Mouse (Mus musculus) left cerebral cortex, adult 9 months (tissue): ENCODE data around the gene Hid1.

Source experiments
- DNase-seq, 2 experiments: peaks; one replicate each; pipeline ENCODE4 v3.0.0; 2022; ENCODE audit warnings: low spot score in 2 of 2

The Hid1 gene

DNA sequence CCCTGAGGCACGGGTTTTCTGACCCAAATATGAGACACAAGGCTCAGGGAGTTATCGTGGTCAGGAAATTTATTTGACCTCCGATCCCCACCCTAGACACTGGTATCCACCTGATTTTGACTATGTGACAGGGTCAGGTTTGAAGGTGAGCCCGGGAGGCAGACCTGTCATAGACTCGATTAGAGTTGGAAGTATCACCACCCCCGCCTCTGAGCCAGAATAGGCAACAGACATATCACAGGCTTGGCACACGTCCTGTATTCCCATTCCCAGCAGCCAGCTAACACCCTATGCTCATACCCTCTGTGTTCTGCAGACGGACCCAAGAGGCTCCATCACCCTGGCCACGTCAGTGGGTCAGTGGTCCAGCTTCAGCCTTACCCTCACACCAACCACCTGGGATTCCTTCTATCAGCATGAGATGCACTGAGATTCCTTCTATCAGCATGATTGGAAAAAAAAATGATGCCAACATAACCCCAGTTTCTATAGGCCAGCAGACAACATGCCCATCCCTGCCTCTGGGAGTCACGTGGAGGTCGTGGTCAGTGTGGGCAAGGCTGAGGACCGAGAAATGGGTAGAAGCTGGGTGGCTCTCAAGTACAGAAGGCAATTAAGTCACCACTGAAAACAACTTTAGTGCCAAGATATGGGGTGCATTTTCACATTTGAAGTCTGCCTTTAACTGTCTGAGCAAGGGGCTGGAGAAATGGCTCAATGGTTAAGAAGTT lies 7.3 kb upstream of the Hid1 start:
- DNase-seq, result peak in 1 of 2 experiments; percentile 56

DNA sequence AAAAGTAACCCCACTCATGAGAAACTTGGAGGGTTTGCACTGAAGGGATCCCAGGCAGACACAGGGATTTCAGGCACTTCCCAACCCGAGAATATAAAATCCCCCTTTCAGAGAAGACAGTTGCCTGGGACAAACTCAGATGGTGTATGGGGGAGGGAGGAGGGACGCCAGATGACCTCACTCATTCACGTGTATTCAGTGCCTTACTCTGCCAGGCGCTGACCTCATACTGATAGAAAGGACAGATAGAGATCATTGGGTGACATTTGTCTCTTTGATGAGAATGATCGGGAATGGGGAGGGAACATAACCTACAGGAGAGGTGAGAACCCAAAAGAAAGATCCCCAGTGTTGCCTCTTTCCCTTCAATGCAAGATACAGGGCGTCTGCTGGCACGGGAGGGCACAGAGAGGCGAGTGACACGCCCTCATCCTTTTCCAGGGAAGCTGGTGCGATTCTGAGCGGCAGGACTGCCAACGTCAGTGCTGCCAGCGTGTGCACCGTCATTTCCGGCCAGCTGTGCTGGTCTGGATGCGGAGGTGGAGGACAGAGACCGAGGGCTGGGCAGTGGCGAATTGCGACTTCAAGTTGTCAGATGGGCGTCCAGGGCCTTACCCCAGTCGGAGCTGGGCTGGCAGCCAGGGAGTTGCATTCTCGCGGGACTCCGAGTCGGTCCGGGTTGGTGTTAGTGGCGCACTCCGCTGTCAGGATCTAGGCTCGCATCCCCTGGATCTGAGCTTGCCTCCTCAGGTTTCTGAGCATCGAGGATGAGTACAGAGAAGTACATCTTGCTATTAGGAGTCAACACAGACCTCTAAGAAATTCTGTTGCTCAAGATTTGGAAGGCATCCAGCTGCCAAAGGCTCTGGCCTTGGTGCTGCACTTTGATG lies 6.5 kb upstream of the Hid1 start:
- DNase-seq, result peak; percentile 61 to 83

DNA sequence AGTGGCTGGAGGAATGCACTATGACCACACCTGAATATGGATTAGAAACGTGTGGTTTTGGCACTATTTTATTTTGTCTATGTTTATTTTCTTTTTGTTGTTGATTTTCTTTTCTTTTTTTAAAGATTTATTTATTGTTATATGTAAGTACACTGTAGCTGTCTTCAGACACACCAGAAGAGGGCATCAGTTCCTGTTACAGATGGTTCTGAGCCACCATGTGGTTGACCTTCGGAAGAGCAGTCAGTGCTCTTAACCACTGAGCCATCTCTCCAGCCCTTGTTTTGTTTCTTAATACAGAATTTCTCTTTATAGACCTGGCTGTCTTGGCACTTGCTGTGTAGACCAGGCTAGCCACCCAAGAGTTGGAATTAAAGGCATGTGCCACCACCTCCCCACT lies 5.2 kb upstream of the Hid1 start:
- no peak for DNase-seq

DNA sequence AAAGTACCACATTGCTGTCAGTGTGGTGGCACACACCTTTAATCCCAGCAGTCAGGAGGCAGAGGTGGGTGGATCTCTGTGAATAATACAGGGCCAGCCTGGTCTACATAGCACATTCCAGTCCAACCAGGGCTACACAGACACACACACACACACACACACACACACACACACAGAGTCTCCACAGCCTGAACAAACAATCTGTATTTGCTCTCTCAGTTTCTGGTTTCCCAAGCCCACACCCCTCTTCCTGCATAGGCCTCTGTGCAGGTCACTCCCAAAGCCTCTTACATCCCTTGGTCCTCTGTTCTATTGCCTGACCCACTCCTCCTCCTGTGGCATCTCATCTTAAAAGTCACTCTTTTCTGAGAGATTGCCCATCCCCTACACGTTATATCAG lies 4.5 kb upstream of the Hid1 start:
- no peak for DNase-seq

DNA sequence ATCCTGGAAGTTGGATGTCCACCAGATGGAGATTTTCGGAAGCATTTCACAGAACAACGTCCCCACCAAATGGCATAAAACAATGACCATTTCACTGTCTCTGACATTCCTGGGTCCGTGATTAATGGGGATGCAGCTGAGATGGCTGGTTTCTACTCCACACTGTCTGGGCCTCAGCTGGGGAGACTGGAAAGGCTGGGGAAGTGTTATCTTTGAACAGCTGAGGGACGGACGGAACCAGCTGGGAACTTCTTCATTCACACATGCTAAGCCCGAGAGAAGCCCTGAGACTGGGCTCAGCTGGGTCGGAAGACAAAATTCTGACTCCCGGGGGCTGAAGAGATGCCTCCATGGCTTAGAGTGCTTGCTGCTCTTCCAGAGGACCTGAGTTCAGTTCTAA lies 3.8 kb upstream of the Hid1 start:
- DNase-seq, result no peak

DNA sequence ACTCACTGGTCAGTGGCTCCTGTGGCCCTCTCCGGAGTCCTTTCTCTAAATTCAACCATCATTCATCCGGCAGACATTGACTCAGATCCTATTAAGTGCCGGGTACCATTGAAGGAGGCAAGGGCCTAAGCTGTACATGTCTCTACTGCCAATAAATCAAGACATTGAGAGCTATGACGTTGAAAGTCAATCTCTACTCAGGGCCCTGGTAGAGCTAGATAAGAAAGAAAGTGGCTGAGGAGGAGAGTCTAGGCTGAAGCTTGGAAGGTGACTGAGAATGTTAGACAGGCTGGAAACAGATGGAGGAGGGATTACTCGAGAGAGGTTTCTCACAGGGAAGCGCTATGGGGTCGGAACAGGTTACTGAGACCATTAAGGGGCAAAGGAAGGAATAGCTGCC lies 2.8 kb upstream of the Hid1 start:
- DNase-seq, result no peak

DNA sequence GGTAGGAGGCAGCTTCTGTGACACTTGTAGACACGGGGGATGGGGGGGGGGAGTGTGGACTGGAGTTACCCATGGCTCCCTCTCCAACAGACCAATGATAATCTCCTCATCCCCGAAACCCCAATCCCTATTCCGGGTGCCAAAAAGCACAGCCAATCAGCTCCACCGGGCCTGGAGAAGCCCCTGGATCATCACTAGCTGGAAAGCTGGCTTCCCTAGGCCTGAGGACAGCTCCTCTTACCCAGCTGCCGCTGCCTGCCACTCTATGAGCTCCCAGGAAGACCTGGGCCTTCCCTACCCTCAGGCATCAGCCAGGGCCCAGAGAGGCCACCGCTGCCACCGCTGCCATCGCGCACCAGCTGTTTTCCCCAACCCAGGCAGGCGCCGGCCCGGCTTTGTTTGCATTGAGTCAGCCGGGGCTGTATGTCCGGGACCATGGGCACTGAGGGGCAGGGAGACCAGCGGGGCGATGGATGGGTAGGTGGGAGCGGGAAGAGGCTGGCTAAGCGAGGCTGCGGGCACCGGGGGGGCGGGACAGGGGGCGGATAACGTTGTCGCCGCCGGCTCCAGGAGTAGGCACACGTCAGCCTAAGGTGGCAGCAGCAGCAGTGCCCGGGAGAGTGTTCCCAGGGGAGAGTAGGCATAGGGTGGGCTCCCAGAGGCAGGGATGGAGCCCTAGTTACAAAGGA lies 706 bp downstream of the Hid1 start:
- DNase-seq, result peak; percentile 44 to 67

DNA sequence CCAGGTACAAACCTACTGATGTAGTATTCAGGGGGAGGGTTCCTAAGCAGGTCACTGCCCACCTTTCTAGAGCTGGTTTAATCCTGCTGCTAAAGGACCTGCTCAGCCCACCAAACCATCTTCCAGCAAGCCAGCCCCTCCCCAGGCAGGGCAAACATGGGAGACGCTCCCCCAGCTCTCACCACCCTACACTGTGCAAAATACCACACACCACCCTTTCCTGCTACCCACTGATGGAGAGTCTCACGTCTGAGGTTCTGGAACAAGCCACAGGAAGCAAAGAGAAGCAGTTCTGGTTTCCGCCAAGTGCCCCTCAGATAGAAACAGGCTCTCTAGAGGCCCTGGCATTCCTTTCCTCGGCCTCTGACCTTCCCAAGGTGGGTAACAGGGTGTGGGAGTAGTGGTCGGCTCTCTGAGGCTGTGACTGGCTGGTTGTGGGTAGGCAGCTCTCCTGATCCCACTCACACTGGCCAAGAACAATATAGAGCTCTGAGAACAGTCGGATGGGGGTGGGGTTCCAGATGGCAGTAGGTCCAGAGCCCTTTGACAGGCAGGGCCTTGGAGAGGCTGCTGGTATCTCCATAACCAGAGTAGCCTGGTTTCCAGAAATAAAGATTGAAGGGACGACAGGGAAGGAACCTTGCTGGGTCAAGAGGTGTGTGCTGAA lies 1.4 kb downstream of the Hid1 start:
- DNase-seq, result peak in 1 of 2 experiments; percentile 35

DNA sequence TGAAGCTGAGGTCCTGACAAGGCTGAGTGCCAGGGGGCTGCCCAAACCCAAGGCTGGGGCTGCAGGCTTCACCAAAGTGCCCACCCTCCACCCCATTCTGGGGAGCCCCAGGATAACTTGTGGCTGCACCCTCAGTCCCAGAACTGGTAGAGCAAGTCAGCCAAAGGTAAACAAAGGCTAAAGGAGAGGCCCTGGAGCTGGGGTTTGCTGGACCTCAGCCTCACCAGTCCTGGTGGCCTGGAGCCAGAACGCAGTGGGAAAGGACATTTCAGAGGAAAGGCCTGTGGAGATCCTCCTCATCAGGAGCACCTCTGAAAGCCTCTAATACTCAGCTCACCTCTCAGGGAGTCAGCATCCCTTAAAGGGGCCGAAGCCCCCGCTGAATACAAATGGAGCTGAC lies 3.4 kb downstream of the Hid1 start:
- DNase-seq, result no peak

DNA sequence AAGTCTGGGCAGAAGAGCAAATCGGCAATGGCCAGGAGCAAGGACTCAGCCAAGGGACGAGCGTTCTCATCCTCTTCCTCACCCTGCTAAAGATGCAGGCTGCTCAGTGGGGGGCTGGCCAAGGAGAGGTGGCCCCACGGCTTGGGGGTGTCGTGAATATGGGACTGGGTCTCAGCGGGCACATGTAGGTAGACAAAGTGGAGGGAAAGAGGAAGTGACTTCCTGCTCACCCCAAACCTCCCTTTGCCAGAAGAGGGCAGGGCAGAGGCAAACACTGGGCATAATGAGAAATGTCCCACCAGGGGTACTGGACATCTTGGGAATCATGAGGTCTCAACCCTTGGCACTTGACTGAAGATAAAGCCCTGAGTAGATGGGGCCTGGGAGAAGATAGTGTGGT lies 7.8 kb downstream of the Hid1 start:
- no peak for DNase-seq

DNA sequence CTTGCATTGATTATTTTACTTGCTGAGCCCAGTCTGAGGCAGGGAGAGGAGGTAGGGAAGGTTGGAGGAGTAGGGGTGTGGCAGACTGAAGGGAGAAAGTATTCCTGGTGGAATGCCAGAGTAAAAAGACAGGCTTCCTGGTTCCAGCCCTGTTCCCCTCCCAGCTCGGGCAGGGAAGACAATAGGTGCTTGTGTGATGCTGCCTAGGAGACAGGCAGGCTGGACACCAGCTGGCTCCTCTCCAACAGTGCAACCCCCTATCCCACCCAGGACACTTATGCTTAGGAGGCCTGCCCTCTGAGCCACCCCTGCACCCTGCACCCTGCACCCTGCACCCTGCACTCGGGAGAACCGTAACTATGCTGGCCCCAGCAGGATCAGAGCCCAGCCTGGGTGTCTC lies 8.3 kb downstream of the Hid1 start:
- DNase-seq, result no peak

DNA sequence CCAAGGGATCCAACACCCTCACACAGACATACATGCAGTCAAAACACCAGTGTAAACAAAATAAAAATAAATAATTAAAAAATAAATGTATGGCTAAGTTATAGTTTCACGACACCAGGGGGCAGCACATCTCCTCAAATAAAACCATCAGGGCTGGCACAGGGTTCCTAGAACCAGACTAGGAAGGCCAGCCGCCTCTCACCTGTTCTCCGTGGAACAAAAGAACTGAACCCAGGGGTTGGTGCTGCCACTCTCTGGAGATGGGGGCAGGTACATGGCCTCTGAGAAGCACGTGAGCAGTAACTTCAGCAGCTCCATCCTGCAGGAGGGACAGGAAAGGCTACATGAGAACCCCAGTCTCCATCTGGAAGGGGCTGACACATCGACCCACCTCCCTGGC lies 9.1 kb downstream of the Hid1 start:
- DNase-seq, result peak in 1 of 2 experiments; percentile 79

DNA sequence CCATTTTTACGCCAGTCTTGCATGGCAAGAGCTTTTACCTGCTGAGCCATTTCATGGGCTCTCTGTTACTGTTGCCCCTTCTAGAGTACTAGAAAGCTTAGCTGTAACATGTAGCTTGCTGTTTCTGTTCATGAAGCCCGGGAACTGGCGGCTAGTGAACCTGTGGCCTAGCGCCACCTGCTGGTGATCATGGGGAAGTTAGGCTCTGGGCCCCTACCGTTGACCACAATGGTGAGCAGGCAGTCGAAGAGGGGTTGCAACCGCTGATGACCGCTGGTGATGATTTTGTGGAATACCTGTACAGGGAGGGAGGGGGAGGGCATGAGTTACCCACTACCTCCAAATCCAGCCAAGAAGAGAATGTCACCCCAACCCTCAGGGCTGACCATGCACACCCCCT lies 13.4 kb downstream of the Hid1 start:
- DNase-seq, result peak in 1 of 2 experiments; percentile 47

DNA sequence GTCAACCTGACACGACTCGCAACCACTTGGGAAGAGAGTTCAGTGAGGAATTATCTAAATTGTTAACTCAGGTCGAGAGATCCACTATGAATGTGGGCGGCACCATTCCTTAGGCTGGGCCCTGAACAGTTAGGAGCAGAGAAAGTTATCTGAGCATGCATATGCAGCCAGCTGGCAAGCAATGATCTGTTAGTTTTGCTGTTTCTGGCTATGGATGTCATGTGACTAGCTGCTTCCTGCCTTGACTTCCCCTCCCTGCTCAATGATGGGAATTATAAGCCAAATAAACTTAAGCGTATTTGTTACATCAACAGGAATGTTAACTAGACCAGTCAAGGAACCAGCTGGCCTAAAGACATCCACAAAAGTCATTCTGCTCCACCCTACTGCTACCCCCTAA lies 14.2 kb downstream of the Hid1 start:
- no peak for DNase-seq

DNA sequence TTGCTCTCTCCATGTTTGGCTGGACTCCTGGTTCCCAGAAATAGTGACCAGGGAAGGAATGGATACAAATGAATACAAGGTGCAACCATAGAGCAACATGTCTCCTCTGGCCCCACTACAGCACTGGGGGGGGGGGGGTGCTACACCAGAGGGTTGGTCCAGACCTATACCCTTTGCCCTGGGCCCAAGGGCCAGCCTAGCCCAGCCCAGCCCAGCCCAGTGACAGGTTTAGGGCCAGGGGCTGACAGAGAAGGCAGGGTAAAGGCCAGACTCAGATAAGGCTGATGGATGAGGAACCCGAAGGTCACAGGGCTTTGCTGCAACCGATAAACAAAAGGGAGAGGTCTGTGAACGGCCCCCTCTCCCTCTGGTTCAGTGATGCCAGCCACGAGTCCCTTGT lies 17.6 kb downstream of the Hid1 start:
- DNase-seq, result no peak

DNA sequence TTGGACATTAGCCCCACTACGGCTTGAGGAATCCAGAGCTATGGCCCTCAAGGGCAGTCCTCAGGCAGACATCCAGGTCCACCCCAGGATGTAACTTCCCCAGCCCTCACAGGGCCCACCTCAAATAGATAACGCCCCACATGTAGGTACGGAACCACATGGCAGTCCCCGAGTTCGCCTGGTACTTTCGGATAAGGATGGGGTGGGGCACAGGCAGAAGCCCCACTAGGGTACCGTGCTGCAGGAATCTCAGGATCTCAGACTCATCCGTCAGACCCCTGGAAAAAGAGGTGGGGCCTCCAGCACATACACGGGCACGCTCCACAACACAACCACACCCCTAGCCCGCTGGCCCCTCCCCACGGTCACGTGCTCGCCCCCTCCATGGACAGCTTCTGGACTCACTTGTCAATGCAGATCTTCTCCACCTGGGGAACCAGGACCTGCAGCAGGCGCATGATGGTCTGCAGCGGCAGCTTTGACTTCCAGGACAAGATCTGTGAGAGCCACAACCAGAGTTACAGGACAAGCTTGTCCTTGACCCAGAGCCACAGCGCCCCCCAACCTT lies 18.8 kb downstream of the Hid1 start:
- DNase-seq, result no peak

DNA sequence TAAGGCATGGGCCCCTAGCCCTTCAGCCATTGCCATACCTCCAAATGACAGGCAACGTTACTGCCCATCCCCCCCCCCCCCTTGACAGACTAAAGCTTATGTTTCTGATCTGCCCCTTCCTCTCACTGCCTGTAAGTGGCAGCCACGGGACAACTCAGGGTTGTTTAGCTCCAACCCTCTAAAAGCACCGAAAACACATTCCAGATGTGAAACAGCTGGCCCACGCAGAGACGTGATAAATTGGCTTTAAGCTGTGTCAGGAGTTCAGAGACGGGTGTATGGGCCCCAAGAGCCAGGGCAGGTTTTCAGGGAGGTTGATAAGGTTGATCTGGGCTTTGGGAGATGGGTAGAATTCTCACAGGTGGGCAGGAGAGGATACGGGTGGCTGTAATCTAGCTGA lies 22.0 kb downstream of the Hid1 start:
- no peak for DNase-seq

DNA sequence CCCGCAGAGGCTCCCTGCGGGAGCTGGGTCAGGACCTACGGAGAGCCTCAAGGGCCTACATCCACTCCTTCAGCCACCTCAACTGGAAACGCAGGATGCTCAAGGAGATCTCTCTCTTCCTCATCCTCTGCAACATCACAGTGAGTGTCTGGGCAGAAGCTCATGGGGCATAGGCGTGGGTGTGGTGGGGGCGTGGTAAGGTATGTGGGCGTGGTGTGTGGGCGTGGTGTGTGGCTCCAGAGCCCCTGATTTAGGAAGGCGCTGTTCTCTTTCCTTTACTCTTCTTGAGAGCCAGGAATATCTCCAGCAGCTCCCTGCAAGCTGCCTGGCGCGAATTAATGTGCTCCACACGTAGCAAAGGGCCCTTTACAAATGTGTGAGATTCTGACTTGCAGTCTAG lies 22.6 kb downstream of the Hid1 start:
- DNase-seq, result peak in 1 of 2 experiments; percentile 21

DNA sequence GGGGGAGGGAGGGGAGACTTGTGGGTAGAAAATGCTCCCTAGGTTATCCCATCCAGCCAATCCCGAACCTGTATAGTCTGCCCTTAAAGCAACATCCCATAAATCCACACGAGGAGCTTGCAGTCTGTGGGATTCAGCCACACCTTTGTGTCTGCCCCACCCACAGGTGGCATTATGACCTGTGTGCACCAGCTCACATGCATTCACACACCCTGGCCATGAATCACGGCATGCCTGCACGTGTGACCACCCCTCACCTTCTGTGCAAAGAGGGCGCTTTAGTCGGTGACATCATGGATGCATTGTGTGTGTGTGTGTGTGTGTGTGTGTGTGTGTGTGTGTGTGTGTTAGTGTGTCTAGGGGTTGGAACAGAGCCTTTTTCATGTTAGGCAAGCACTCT lies 25.7 kb downstream of the Hid1 start:
- no peak for DNase-seq

DNA sequence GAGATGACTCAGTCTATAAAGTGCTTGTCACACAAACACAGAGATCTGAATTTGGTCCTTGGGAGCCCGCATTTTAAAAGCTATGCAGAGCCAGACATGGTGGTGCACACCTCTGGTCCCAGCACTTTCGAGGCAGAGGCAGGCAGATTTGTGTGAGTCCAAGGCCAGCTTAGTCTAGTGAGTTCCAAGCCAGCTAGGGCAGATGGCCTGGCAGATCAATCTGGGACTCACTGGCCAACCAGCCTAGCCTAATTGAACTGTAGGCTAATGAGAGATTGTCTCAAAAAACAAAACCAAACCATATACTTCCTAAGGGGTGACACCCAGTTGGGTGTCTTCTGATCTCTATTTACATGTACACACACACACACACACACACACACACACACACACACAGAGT lies 26.3 kb downstream of the Hid1 start:
- no peak for DNase-seq

DNA sequence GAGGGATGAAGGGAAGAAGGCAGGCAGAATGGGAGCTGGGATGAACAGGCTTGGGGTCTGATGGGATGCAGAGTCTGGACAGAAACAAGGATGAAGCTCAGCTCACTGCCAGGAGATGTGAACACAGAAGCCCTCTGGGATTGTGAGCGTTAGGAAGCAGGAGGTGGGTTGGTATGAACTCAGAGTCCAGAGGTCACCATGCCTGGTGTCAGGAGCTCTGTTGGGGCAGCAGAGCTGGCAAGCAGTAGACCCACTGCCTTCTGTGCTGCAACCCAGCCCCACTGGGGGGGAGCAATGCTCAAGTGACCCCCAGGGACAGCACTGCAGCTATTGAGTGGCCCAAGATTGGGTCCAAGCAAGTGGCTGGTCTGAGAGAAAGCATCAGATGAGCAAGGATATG lies 29.7 kb downstream of the Hid1 start:
- no peak for DNase-seq

DNA sequence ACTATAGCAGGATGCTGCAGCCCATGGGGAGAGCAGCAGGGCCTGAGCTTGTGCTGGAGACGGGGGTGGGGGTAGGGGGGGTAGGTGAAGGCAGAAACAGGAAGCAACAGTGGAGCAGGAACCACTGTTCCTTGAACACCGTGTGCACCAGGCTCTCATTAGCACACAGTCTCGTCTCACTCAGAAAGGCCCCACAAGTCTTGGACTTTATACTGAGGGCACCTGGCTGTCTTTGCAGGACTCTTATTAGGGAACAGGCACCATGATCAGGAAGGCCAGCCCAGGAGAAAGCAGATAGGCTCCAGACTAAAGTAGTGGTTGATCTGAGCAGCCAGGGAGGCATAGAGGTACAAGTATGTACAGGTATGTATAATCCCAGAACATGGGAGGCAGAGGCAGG lies 30.2 kb downstream of the Hid1 start:
- DNase-seq, result no peak
